Mouse (Mus musculus): ENCODE measurements around the gene Fam126a. TPM values are rescaled to one million over a fixed set of nuclear protein-coding genes. Genes with fewer than 3 reads are reported as not detected.
A peak's percentile ranks its signal among the peaks of the same experiment; 100 is the strongest.

Gene Fam126a
- 10 to 100 TPM; 16.4 to 17.6 TPM for total RNA-seq (2021)

DNA sequence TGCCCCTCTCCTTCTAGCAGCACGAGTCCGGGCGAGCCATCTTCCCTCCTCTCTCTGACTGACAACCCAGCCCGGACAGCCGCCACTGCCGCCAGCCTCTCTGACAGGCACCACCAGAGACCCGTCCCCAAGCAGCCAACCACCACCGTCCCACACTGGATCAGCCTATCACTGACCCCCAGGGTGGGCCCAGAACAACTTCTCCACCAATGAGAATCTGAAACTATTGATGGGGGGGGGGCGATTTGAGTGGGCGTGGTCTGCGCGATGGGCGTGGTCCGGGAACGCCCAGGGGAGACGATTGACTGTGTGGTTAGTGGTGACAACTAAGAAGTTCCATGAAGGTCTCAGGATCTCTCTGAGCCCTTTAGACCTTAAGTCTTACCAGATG, at the start of gene Fam126a:
Gene Fam126a (minus strand): TSS at position 112 of the 391 bp plus-strand sequence.
- intact Hi-C loops (cut with DNase I), result no loop called here
- peak; percentile 92 to 97 for DNase-seq (ENCODE audit: low spot score in 2 of 2)

DNA sequence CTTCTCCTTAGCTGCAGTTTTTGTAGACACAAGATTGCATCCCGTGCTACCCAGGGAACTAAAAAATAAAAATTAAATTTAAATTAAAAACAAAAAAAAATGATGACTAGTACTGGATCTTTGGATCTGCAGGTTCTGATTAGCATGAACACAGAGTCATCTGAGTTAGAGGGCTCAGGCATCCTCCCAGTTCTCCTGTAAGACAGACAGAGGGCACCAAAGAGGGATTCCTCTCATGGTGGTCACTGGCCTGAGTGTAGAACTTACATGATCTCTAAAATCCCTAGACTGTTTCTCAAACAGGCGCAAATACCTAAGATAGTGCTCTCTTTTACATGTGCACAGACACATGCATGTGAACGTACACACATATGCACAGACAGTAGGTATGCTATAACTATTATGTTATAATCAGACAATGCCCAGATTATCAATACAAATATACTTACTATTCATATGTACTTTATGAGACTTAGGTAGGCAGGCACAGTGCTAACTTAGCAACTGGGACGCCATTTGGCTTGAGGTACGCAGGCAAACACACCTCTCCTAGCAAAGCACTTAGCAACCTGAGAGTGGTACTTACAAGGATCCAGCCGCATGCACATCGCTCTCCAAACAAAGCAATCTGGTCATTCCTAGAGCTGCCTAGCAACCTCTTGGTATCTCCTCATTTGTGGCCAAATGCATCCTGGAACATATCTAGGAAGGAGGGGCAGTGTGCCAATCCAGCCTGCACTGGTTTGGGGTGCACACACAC, 48.1 kb upstream of the Fam126a start:
- intact Hi-C loops (cut with DNase I), result loop anchor here (5.0 kb wide), 1 partner anchor 186 kb away; no protein-coding TSS in a partner anchor
- no peak for DNase-seq (ENCODE audit: low spot score in 2 of 2)

DNA sequence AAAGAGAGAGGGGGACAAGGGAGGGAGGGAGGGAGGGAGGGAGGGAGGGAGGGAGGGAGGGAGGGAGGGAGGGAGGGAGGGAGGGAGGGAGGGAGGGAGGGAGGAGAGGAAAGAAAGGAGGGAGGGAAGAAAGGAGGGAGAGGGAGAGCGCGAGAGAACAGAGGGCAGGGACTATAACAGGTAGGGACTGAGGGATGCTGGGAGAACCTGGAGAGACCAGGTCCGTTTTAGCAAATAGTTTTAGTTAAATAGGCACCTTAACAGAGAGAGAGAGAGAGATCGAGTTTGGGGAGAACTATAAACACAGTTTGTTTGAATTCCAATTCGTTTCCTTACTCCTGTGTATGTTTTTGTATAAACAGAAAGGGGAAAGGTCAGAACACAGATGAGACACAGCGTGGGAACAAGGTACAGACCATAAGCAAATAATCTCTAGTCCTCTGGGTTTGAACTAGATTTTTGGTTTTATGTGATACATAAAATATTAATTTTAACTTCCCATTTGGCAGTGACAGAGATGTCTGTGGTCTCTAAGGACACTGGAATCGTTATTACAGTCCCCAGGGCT, 47.3 kb upstream of the Fam126a start:
- intact Hi-C loops (cut with DNase I), result loop anchor here (1.0 to 5.0 kb wide), 2 partner anchors 186 to 228 kb away; no protein-coding TSS in a partner anchor
- no peak for DNase-seq (ENCODE audit: low spot score in 2 of 2)

DNA sequence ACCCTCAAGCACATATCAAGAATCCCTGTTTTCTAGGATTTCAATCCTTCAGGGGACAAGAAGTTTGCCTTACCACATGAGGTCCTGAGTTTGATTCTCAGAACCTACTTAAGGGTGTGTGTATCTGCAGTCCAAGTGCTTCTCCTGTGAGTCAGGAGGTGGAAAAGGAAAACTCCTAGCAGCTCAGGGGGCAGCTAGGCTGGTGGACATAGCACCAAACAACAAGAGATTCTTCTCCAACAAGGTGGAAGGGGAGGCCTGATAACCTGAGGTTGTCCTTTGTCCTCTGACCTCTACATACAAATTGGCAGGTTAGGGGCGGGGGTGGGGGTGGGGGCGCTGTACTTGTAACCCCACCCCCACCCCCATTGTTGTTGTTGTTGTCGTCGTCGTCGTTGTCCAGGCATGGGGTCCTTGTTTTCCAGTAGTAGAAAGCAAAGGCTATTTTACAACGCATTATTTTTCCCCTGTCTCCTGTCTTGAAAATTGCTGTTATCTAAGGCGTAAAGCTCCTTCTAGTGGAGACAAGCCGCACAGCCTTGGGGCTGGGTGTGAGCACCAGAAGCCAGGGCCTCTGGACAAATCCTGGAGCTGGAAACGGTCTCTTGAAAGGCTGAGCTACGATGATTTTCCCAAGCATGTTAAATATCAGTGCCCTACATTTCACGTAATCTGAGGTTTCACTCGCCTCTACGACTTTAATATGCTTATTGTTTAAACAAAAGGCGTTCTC, 46.7 kb upstream of the Fam126a start:
- DNase-seq (ENCODE audit: low spot score in 2 of 2), result peak; percentile 78 to 84
- intact Hi-C loops (cut with DNase I), result loop anchor here (1.0 to 5.0 kb wide), 2 partner anchors 185 to 227 kb away; no protein-coding TSS in a partner anchor

DNA sequence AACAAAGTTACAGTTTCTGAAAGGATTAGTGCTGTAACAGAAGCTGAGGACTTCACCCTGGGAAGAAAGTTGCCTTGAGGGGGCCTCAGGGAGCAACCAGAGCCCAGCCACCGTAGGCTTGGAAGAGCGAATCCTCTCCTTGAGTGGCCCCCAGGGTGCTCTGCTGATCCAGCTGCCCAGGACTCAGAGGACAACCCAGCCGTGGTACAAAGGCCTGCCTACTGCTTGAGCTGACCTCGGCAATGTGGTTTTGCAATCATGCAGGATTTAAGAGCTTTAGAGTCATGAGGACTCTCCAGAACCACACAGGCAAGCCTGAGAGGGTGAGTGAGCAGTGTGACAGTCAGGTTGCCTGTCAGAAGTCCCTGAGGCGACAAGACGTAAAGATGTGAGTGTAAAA, 41.5 kb upstream of the Fam126a start:
- intact Hi-C loops (cut with DNase I), result no loop called here
- no peak for DNase-seq (ENCODE audit: low spot score in 2 of 2)

DNA sequence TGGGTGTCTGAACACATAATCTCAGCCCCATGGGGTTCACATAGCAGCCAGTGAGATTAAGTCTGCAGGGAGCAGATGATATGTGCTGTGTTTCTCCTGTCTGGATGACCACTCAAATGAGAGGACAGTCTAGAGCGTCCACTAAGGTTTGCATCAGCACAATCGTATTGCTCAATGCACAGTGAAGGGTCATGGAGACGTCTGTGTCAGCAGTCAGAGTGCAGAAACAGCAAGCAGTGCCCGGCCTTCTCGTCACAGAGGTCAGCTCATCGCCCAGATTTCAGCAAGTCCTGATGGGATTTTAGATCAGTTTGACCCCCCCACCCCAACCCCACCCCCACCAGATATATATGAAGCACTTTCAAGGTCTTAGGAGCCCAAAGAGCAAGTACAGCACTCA, 38.5 kb upstream of the Fam126a start:
- intact Hi-C loops (cut with DNase I), result no loop called here
- no peak for DNase-seq (ENCODE audit: low spot score in 2 of 2)

DNA sequence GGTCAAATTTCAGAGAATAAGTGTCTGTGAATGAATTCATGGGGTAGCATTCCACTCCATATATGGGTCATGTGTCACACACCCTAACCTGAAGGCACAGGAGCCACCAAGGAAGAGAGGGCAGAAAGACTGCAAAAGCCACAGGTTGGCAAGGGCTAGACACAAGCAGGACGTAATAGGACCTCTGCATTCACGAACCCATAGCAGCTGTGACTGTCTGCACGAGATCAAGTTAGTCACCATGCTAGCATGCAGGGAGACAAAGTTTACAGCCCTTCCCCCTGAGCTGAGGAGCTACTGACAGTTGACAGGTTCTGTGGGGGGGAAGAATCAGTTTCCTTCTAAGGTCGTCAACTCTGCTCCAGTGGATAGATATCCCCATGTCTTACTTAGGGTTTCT, 33.1 kb upstream of the Fam126a start:
- intact Hi-C loops (cut with DNase I), result no loop called here

DNA sequence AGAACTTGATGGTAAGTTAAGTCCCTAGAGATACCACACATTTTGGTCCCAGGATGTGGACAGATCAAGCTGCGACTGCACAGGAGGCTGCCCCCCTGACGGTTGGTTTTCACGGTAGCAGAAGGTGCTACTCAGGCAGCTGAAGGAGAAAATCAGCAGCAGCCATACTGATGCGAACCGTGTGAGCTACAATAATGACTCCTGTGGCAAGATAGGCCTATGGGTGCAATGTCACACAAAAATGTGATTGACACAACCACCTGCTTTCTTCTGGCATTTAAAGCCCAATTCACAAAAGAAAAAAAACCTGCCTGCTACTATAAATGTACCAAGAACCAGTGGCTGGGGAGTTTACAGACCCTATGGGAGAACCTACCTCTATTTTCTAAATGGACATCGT, 32.5 kb upstream of the Fam126a start:
- no peak for DNase-seq (ENCODE audit: low spot score in 2 of 2)
- intact Hi-C loops (cut with DNase I), result no loop called here

More for the DNA sequence above, 33.1 kb upstream of the Fam126a start:
- DNase-seq (ENCODE audit: low spot score in 2 of 2), result no peak

DNA sequence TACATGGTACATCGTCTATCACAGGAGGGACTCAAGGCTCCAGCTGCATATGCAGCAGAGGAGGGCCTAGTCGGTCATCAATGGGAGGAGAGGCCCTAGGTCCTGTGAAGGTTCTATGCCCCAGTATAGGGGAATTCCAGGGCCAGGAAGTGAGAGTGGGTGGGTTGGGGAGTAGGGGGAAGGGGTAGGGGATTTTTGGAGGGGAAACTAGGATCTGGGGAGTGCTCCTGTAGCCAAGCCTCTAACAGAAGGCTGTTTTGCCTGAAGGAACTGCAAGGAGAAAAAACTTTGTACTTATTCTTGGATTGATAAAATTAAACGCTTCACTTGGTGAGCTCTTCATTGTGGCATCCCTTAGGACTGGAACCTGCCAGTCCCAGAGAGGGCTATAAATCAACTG, 30.5 kb upstream of the Fam126a start:
- no peak for DNase-seq (ENCODE audit: low spot score in 2 of 2)
- intact Hi-C loops (cut with DNase I), result no loop called here

DNA sequence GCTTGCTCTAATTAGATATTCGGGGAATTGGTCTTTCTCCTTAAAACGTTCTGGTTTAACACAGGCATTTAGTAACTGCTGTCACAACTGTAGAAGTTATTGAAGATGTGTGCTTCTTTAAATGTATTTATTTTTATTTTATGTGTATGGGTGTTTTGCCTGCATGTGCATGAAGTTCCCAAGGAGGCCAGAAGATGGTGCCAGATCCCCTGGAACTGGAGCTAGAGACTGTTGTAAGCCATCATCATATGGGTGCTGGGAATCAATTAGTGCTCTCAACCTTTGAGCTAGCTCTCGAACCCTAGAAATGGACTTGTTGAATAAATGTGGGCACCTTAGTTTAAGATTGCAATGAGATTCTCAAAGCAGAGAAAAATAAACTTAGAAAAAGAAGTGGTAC, 27.1 kb upstream of the Fam126a start:
- no peak for DNase-seq (ENCODE audit: low spot score in 2 of 2)
- intact Hi-C loops (cut with DNase I), result no loop called here

DNA sequence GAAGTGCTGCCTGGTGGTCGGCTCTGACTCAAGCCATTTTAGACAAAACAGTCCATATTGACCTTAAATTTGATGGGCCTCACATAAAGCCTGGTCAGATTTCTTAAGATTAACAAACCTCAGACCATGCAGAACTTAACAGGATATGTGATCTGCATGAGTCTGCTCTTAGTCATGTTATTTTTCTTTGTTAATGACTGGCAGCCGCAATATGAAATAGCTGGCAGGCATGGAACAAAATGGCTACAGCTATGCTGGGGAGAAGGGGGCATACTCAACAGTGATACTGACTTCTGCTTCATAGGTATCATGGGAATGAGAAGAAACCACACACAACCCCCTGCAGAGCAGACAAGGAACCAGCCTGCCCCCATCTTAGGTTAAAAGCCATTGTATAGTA, 26.4 kb upstream of the Fam126a start:
- no peak for DNase-seq (ENCODE audit: low spot score in 2 of 2)
- intact Hi-C loops (cut with DNase I), result no loop called here

DNA sequence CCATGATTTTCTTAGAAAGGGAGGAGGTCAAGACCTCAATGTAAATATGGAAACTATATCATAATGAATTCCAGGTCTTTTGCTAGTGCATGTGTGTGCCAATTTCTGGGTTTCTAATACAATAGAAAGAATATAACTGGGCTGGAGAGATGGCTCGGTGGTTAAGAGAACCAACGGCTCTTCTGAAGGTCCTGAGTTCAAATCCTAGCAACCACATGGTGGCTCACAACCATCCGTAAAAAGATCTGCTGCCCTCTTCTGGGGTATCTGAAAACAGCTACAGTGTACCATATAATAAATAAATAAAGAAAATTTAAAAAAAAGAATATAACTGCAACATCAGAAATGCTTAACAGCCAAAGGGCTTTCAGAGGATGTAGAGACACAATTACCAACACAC, 23.9 kb upstream of the Fam126a start:
- intact Hi-C loops (cut with DNase I), result no loop called here
- DNase-seq (ENCODE audit: low spot score in 2 of 2), result no peak

DNA sequence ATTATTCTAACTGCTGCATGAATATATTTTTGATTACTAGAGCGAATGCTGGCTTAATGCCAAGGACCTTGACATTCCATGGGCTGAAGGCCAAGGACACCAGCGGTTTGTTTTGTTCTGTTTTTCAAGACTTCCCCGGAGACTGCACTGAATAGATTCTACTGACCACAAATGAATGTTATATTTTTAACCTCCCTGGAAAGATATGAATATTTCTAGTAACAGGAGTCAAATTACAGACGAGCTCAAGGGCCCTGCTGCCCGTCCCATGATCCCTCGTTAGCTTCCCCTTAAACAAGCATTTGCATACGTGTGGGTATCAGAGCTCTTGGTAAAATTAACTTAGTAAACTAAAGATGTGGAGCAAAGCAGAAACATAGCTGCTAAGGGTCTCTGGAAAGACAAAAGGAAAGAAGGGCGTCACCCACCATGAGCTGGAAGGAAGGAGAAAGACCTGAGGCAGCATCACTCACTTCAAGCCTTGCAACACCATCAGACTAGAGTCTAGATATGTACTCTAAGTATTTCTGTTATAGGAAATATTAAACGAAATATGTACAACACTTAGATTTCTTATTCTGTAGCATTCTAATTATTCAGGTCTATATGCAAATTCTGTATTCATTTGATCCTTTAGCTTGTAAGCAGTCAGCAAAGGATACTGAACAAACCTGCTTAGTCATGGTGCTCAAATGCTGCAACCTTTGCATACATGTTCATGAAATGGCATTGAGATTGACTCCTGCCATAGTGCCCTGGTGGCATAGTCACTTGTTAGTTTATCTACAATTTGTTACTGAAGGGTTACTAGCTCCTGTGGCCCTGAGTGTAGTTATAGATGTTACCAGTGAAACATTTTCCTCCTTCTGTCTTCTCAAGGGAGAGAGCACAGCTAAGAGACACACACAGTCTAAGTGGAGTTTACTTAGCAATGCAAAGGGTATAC, 23.0 kb upstream of the Fam126a start:
- intact Hi-C loops (cut with DNase I), result no loop called here

DNA sequence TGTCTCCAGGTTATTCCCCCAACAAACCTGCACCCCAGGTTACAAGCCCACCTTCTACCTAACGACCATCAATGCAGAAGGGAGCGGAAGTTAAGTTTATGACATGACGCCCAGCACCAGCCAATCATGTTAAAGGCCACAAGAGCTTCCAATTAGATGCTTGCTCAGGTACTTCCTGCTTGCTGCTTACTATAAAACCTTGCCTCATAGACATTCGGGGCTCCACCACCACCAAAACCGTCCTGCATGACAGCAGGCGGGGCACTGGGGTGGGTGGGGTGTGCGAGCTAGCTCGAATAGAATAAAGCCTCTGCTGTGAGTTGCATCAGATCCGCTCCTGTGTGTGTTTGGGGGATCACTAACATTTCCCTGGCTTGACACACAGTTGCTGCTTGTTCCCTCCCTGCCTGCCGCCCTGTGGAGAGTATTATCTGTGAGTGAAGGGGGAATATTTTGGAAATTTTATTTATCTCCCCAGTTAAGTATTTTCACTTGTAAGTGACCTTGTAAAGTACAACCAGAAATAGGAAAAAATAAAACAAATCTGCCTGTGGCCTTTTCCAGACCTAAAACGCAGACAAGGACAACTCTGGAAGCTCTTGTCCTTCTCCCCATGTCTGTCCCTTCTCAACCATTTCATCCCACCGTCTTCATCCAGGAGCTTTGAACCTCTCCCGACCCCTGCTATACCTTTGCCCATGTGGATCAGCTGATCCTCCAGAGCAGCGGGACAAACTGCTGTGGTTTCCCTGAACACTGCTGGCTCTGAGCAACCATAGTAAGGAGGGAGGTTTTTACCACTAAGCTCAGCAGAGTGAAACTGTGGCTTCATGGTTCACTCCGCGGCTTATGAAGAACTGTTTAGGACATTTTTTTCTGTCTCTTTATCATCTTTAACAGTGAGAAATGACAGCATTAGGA, 21.5 kb upstream of the Fam126a start:
- intact Hi-C loops (cut with DNase I), result no loop called here
- DNase-seq (ENCODE audit: low spot score in 2 of 2), result no peak

More for the DNA sequence above, 23.0 kb upstream of the Fam126a start:
- no peak for DNase-seq (ENCODE audit: low spot score in 2 of 2)

DNA sequence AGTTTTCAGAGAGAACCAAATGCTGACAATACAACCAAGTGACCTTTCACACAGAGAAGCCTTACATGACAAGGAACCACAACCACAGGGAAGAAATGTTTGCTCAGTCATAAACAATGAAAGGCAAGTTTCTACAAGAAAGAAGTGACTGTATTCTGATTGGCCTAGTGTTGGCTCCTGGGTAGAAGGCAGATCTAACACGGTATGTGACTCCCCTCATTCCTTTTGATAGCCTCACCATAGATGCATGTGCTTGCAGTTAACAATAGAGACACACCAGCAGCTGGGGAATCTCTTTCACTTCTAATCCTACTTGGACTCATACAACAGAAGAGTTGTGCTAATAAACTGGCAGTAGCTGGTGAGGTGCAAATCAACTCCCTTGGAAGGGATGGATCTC, 17.3 kb upstream of the Fam126a start:
- intact Hi-C loops (cut with DNase I), result no loop called here
- no peak for DNase-seq (ENCODE audit: low spot score in 2 of 2)

DNA sequence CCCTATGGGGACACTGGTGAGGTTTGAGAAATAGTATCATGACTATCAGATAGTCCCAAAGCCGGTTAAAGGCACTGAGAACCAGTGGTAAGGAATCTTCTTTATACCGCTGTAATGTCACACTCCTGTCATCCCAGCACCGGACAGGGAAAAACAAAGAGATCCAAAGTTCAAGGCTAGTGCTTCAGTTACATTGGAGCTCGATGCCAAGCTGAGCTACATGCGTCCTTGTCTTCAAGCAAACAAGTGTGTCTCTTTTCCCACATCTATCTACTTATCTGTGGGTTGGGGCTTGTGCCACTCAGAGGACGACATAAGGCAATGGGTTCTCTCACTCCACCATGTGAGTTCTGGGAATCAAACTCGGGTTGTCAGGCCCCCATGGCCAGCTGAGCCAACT, 16.5 kb upstream of the Fam126a start:
- intact Hi-C loops (cut with DNase I), result no loop called here
- no peak for DNase-seq (ENCODE audit: low spot score in 2 of 2)

DNA sequence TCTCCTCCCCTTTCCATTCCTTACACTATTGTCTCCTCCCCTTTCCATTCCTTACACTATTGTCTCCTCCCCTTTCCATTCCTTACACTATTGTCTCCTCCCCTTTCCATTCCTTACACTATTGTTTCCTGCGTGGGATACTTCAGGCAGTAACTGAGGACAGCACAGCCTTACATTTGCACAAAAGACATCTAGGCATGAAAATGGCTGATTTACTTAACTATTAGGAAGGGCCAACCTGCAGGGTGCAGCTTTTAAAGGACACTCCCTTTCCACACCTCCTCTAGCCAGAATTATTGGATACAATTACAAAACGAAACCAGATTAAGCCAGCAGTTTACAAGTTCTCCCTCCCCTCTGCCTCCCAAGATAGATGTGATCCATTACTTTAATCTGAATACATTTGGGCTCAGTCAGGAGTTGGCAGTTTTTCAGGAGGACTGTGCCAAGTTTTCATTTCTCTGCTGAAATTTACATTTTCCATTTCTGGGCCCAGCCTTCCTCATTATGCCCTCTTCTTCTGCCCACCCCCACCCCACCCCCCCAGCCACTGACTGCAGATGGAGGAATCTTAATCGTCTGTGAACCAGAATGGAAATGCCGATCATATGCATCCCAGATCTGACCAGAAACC, 15.6 kb upstream of the Fam126a start:
- intact Hi-C loops (cut with DNase I), result no loop called here
- DNase-seq (ENCODE audit: low spot score in 2 of 2), result peak; percentile 48 to 89

DNA sequence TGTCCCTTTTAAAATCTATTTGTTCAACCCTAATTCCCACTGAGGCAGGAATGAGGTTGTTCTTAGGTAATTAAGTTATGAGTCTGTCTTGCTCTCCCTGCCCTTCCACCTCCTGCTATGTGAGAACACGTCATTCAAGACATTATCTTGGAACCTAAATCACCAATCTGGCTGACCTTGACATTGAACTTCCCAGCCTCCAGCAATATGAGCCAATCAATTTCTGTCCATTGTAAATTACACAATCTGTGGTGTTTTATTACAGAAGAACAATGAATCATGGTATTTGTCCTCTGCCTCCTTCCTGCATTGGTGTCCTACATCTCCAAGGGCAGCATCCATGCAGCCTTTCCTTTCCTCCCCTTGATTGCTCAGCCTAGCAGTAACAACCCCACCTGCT, 13.9 kb upstream of the Fam126a start:
- intact Hi-C loops (cut with DNase I), result no loop called here
- no peak for DNase-seq (ENCODE audit: low spot score in 2 of 2)

All from left cerebral cortex, postnatal 25 days (tissue).